Mouse (Mus musculus) thymus, postnatal 14 days (tissue): Measurements from ENCODE around the gene Gm20388.

Source experiments
- DNase-seq: peaks from one replicate; pipeline ENCODE4 v3.0.0; 2021

The Gm20388 gene

GRCm38 (mm10) chr8:120486477-120487376 lies 576.1 kb downstream of the Gm20388 start:
- peak; percentile 49 for DNase-seq

GRCm38 (mm10) chr8:120487377-120487728 lies 576.7 kb downstream of the Gm20388 start:
- DNase-seq: peak; percentile 77

GRCm38 (mm10) chr8:120487729-120488510 lies 577.3 kb downstream of the Gm20388 start:
- DNase-seq: peak; percentile 84

GRCm38 (mm10) chr8:120488636-120489131 lies 578.0 kb downstream of the Gm20388 start:
- no peak for DNase-seq

- DNase-seq: peak; percentile 93
These were observed 578.6 kb downstream of the Gm20388 start for GRCm38 (mm10) chr8:120489142-120489754.

GRCm38 (mm10) chr8:120489771-120490281 lies 579.2 kb downstream of the Gm20388 start:
- no peak for DNase-seq

GRCm38 (mm10) chr8:120490354-120491141 lies 579.9 kb downstream of the Gm20388 start:
- no peak for DNase-seq

GRCm38 (mm10) chr8:120491166-120491793 lies 580.6 kb downstream of the Gm20388 start:
- no peak for DNase-seq

GRCm38 (mm10) chr8:120492193-120492880 lies 581.7 kb downstream of the Gm20388 start:
- no peak for DNase-seq

- DNase-seq: no peak
These were observed 582.2 kb downstream of the Gm20388 start for GRCm38 (mm10) chr8:120492881-120493220.

GRCm38 (mm10) chr8:120493508-120494464 lies 583.1 kb downstream of the Gm20388 start:
- DNase-seq: no peak

- no peak for DNase-seq
These were observed 584.3 kb downstream of the Gm20388 start for GRCm38 (mm10) chr8:120494903-120495302.

GRCm38 (mm10) chr8:120495461-120495860 lies 584.8 kb downstream of the Gm20388 start:
- no peak for DNase-seq

- no peak for DNase-seq
These were observed 585.8 kb downstream of the Gm20388 start for GRCm38 (mm10) chr8:120496478-120496877.

- DNase-seq: peak; percentile 92
These were observed 586.9 kb downstream of the Gm20388 start for GRCm38 (mm10) chr8:120497503-120497946.

GRCm38 (mm10) chr8:120498349-120498831 lies 587.7 kb downstream of the Gm20388 start:
- DNase-seq: no peak

- no peak for DNase-seq
These were observed 588.4 kb downstream of the Gm20388 start for GRCm38 (mm10) chr8:120498926-120499605.

GRCm38 (mm10) chr8:120500701-120501261 lies 590.1 kb downstream of the Gm20388 start:
- peak; percentile 59 for DNase-seq

GRCm38 (mm10) chr8:120501426-120501825 lies 590.8 kb downstream of the Gm20388 start:
- no peak for DNase-seq
